Mouse (Mus musculus) gastrocnemius, postnatal 14 days (tissue): ENCODE measurements around the gene Daxx. TPM values are rescaled to one million over a fixed set of nuclear protein-coding genes. Genes with fewer than 3 reads are reported as not detected.

ENCODE experiments used
- DNase-seq: peaks from one replicate; pipeline ENCODE4 v3.0.0; 2021; ENCODE audit warnings: mixed read lengths
- intact Hi-C: fragments of 180-260 bp; cut with DNase I; formaldehyde crosslinking; loops from one replicate; pipeline ENCODE4 v1.15.1; 2025; ENCODE audit warnings: low total_unique reads
- total RNA-seq, 2 experiments: library from RNA; stranded (reverse); gene quantifications; 2 replicates each; pipeline ENCODE4 v1.2.3; 2021

The Daxx gene
- total RNA-seq, 2 experiments from 2014 or later, result 10.2 to 13.8 TPM

GRCm38 (mm10) chr17:33917656-33918292 lies 8.6 kb downstream of the Daxx start:
- intact Hi-C loops, result no loop called here

GRCm38 (mm10) chr17:33918293-33919203 lies 9.3 kb downstream of the Daxx start:
- intact Hi-C loops, result no loop called here

More at GRCm38 (mm10) chr17:33917656-33918292, 8.6 kb downstream of the Daxx start:
- DNase-seq, result peak; percentile 15

GRCm38 (mm10) chr17:33919351-33920281 lies 10.4 kb downstream of the Daxx start:
- peak; percentile 75 for DNase-seq
- intact Hi-C loops, result no loop called here

More at GRCm38 (mm10) chr17:33918293-33919203, 9.3 kb downstream of the Daxx start:
- peak; percentile 36 for DNase-seq

- intact Hi-C loops, result no loop called here
- peak; percentile 83 for DNase-seq
These were observed 11.3 kb downstream of the Daxx start for GRCm38 (mm10) chr17:33920282-33921097.

- intact Hi-C loops, result no loop called here
- DNase-seq, result no peak
These were observed 12.1 kb downstream of the Daxx start for GRCm38 (mm10) chr17:33921361-33921760.

- intact Hi-C loops, result no loop called here
- peak; percentile 13 for DNase-seq
These were observed 15.5 kb downstream of the Daxx start for GRCm38 (mm10) chr17:33924577-33925283.

- intact Hi-C loops, result no loop called here
- DNase-seq, result peak; percentile 7
These were observed 16.3 kb downstream of the Daxx start for GRCm38 (mm10) chr17:33925406-33926116.

- DNase-seq, result no peak
- intact Hi-C loops, result no loop called here
These were observed 17.2 kb downstream of the Daxx start for GRCm38 (mm10) chr17:33926207-33926932.

- DNase-seq, result no peak
- intact Hi-C loops, result no loop called here
These were observed 19.2 kb downstream of the Daxx start for GRCm38 (mm10) chr17:33928251-33928947.

GRCm38 (mm10) chr17:33929371-33930279 lies 20.4 kb downstream of the Daxx start, which contains the start of gene Rgl2:
Gene Rgl2, plus strand, starts transcription at chr17:33929543.
- intact Hi-C loops, result no loop called here

GRCm38 (mm10) chr17:33930280-33931158 lies 21.3 kb downstream of the Daxx start:
- intact Hi-C loops, result no loop called here
- DNase-seq, result no peak

More at GRCm38 (mm10) chr17:33929371-33930279, 20.4 kb downstream of the Daxx start, which contains the start of gene Rgl2:
- DNase-seq, result peak; percentile 94

- intact Hi-C loops, result no loop called here
- DNase-seq, result no peak
These were observed 22.1 kb downstream of the Daxx start for GRCm38 (mm10) chr17:33931159-33931866.

- DNase-seq, result no peak
- intact Hi-C loops, result no loop called here
These were observed 22.7 kb downstream of the Daxx start for GRCm38 (mm10) chr17:33931947-33932346.

GRCm38 (mm10) chr17:33932448-33932847 lies 23.2 kb downstream of the Daxx start:
- DNase-seq, result no peak
- intact Hi-C loops, result no loop called here
